Mouse (Mus musculus) left cerebral cortex, postnatal 10 days (tissue): ENCODE data around the gene Arcn1. TPM values are rescaled to one million over a fixed set of nuclear protein-coding genes. Genes with fewer than 3 reads are reported as not detected.
"Not testable (repeated sequence)": the region's sequence is repeated elsewhere in the genome, so short reads cannot be mapped to it uniquely, and the experiment has no call there.

Experiments used
- DNase-seq, 2 experiments: peaks; one replicate each; pipeline ENCODE4 v3.0.0; 2021 to 2022; ENCODE audit warnings: low spot score in 2 of 2, mixed read lengths in 1 of 2; ENCODE audit errors: extremely low spot score in 1 of 2
- intact Hi-C: fragments of 180-260 bp; cut with DNase I; formaldehyde crosslinking; loops from one replicate; pipeline ENCODE4 v1.15.1; 2025
- total RNA-seq, 2 experiments: library from RNA; stranded (reverse); gene quantifications; 2 replicates each; pipeline ENCODE4 v1.2.3; 2021

Gene Arcn1
- total RNA-seq: 100 to 1,000 TPM; 103 to 113 TPM

- peak; percentile 76 to 89 for DNase-seq
- intact Hi-C loops: no loop called here
Measured at GRCm38 (mm10) chr9:44767101-44768028, at the start of gene Arcn1, which contains the start of gene Ift46. Arcn1 (minus strand) TSS chr9:44767845. Ift46 (plus strand) TSS chr9:44767908.

- intact Hi-C loops: loop anchor here (5.0 kb wide), 1 partner anchor 133 kb away; no protein-coding TSS in a partner anchor
- DNase-seq: no peak
Measured at GRCm38 (mm10) chr9:44814179-44814578, 46.5 kb upstream of the Arcn1 start.

GRCm38 (mm10) chr9:44810316-44810715 lies 42.7 kb upstream of the Arcn1 start:
- intact Hi-C loops: loop anchor here (5.0 kb wide), 1 partner anchor 137 kb away; no protein-coding TSS in a partner anchor
- DNase-seq: no peak

GRCm38 (mm10) chr9:44807778-44808177 lies 40.1 kb upstream of the Arcn1 start:
- DNase-seq: no peak
- intact Hi-C loops: no loop called here

GRCm38 (mm10) chr9:44807141-44807540 lies 39.5 kb upstream of the Arcn1 start:
- no peak for DNase-seq
- intact Hi-C loops: no loop called here

GRCm38 (mm10) chr9:44805536-44805935 lies 37.9 kb upstream of the Arcn1 start:
- intact Hi-C loops: no loop called here
- DNase-seq: no peak

GRCm38 (mm10) chr9:44804678-44805077 lies 37.0 kb upstream of the Arcn1 start:
- DNase-seq: no peak
- intact Hi-C loops: no loop called here

- DNase-seq: no peak
- intact Hi-C loops: no loop called here
Measured at GRCm38 (mm10) chr9:44802808-44803450, 35.3 kb upstream of the Arcn1 start, which contains the start of gene Ttc36. Ttc36 (minus strand) TSS chr9:44803072.

GRCm38 (mm10) chr9:44801669-44802068 lies 34.0 kb upstream of the Arcn1 start:
- DNase-seq: no peak
- intact Hi-C loops: no loop called here

GRCm38 (mm10) chr9:44799958-44800324 lies 32.3 kb upstream of the Arcn1 start:
- no peak for DNase-seq
- intact Hi-C loops: no loop called here

- peak; percentile 85 to 91 for DNase-seq
- intact Hi-C loops: no loop called here
Measured at GRCm38 (mm10) chr9:44799102-44799957, 31.7 kb upstream of the Arcn1 start, which contains the start of gene Tmem25. Tmem25 (minus strand) TSS chr9:44799307.

- no peak for DNase-seq
- intact Hi-C loops: no loop called here
Measured at GRCm38 (mm10) chr9:44798298-44798697, 30.7 kb upstream of the Arcn1 start.

GRCm38 (mm10) chr9:44792842-44793241 lies 25.2 kb upstream of the Arcn1 start:
- intact Hi-C loops: no loop called here

GRCm38 (mm10) chr9:44772750-44773651 lies 5.4 kb upstream of the Arcn1 start:
- intact Hi-C loops: no loop called here
- peak; percentile 93 to 97 for DNase-seq

More at GRCm38 (mm10) chr9:44792842-44793241, 25.2 kb upstream of the Arcn1 start:
- DNase-seq: no peak

- intact Hi-C loops: no loop called here
- no peak for DNase-seq
Measured at GRCm38 (mm10) chr9:44772392-44772749, 4.7 kb upstream of the Arcn1 start.

- intact Hi-C loops: no loop called here
- DNase-seq: no peak
Measured at GRCm38 (mm10) chr9:44771376-44771775, 3.7 kb upstream of the Arcn1 start.

- intact Hi-C loops, DNase-seq: not testable (repeated sequence)
Measured at GRCm38 (mm10) chr9:44768029-44768394, 367 bp upstream of the Arcn1 start.

- intact Hi-C loops: no loop called here
- DNase-seq: no peak
Measured at GRCm38 (mm10) chr9:44760873-44761272, 6.8 kb downstream of the Arcn1 start.
